Mouse (Mus musculus) adrenal gland (tissue): ENCODE measurements around the gene Nod1.

Experiments
- intact Hi-C: fragments of 180-260 bp; cut with DNase I; formaldehyde crosslinking; loops from one replicate; pipeline ENCODE4 v1.15.1; 2025

Gene Nod1

DNA sequence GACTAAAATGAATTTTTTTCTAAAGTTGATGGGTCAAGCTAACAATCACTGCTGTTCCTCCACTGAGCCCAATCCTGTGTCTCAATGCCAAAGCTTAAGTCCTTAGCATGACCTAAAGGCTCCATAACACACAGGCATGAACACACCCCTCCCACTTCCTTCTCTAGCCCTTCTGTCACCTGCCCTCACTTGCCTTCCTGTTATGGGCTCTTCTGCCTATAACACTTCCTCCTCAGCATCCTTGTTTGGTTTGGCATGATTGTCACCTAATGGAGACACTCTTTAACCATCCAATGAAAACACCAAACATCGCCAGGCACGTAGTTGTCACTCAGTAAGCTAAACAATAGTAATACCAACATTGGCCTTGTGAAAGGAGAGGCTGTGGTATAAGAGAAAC, 69.9 kb downstream of the Nod1 start:
- intact Hi-C loops: no loop called here

DNA sequence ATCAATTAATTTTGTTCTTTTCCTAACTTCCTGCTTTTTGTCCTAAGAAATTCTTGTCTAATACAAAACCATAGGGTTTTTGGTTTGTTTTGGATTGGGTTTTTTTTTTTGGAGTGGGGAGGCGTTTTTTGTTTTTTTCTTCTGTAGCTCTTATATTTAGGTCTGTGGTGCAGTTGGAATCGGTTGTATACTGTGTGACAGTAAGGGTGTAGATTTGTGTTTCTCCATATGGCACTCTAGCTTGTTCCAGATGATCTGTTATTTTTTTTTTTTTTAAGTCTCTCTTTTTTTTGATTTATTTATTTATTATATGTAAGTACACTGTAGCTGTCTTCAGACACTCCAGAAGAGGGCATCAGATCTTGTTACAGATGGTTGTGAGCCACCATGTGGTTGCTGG, 72.2 kb downstream of the Nod1 start:
- intact Hi-C loops: no loop called here

DNA sequence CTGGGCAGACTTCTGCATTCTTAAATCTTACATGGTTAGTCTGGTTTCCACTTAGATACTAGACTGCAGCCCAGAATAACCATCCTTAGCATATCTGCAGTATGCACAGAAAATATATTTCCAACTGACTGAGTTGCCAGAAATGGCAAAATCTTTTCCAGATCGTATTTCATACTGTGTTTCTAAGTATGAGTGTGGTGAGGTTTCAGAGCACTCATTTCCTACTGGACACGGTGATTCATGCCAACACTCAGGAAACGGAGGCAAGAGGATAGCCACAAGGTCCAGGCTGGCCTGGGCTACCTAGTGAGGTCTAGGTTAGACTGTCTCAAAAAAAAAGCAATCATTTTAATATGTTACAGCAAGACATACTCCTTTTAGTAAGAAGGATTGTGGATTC, 81.0 kb downstream of the Nod1 start:
- intact Hi-C loops: no loop called here

DNA sequence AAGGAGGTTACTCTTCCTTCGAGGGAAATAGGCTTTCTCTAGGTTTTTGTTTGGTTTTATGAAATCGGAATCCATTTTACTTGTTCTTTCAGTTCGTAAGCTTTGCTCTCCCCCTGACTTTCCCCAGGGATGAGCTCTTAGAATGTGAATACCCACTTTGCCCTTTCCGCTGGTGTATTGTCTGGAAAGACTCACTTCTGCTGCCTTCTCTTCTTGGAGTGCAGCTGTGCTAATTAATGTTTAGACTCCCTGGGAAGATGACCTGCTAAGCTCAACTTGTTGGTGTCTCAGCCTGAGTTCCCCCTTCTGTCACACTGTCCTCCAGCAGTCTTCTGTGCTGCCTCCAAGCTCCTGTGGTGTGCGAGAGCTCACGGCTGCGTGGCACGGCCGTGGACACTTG, 82.2 kb downstream of the Nod1 start:
- intact Hi-C loops: no loop called here

DNA sequence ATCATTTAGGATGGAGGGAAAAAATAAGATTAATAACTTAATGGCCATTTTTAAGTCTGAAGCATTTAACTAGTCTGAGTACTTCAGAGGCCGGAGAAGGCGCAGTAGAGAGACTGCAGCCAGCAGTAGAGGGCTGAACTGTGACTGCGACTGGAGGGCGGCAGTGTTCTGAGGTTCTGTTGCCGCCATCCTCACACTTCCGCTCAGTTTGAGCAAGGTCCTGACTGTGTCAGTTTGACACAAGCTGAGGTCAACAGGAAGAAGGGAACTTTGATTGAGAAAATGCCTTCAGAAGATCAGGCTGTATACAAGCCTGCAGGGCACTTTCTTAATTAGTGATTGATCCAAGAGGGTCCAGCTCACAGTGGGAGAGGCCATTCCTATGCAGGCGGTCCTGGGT, 86.2 kb downstream of the Nod1 start:
- intact Hi-C loops: no loop called here

DNA sequence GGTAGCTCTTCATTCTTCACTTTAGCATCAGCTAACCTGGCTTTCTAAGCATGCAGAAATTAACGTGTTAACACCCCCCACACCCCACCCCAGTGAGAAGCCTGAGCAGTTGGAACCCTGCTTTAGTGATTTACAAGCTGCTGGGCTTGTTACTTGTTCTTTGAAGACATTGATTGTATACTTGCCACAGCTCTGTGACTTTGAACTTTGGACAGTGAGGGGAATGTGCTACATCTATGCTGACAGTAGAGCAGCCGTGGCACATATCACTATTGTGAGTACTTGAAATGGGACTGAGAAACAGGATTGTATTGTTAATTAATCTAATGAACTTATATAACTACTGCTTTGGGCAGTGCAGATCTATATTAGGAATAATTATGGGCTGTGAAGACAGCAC, 89.0 kb downstream of the Nod1 start:
- intact Hi-C loops: no loop called here

DNA sequence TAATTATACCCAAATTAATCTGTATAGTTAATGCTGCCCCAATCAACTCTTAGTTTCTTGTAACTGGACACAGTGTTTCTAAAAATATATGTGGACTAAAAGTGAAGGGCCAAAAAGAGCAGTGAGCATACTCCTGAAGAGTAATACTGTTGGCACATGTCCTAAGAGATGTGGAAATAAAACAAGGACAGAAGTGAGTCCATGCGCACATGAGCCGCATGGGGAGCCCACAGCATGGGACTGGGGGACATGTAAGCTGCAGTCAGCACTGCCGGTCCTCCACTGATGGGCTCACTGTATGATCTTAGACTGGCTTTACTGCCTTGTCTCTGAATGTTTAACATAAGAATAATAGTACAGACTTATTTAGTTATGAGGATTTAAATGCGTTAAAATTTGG, 92.3 kb downstream of the Nod1 start:
- intact Hi-C loops: no loop called here

DNA sequence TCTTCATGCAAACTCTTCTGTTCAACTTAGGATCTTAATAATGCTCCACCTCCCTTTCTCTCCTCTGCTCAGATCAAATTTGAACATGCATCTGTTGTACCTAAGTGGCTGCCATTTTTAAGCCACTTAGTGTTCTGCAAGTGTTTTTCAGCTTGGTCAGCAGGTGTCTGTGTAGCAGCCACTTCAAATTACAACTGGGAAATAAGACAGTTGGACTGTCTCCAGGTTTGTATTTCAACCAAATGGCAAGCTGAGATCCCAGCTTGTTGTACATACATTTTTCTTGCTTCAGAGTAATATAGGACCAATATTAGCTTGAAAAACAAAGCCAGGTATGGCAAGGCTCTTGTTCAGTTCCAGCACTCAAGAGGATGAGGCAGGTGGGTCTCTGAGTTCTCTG, 93.9 kb downstream of the Nod1 start:
- intact Hi-C loops: no loop called here

DNA sequence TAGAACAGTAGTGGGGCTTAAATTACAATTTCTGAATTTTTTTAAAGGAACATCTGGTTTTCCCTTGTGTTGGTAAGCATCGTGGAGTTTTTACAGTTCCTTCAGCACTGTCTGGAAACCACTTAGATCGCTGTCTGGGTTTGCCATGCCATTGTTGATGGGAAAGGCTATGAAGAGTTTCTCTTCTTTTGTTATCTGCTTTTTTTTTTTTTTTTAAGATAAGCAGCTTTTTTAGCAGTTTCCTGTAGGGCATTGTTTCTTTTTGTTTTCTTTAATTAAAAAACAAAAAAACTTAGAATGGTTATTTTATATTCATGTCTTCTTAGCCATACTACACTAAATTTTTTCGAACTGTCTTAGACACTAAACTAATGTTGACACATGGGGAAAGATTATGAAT, 94.8 kb downstream of the Nod1 start:
- intact Hi-C loops: no loop called here

DNA sequence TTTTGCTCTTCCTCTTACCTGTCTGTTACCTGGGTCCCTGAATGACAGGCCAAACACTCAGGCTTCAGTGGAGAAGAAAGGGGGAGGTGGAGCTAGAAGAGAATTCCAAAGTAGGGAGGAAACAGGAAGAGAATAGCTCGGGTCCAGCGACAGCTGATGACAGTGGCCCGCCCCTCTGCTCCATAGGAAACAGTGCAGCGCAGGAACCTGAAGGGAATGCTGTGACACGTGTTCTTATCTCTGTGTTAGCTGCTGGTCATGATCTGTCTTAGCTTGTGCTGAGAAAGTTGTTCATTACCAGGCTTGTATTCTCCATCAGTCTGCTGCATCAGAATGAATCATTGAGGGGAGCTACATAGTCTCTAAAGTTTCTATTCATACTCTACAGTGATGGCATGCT, 95.6 kb downstream of the Nod1 start:
- intact Hi-C loops: no loop called here
